Mouse (Mus musculus): ENCODE results near the gene Zfp94. TPM values are rescaled to one million over a fixed set of nuclear protein-coding genes. Genes with fewer than 3 reads are reported as not detected.
A peak's percentile ranks its signal among the peaks of the same experiment; 100 is the strongest.
"Not testable (repeated sequence)": the region's sequence is repeated elsewhere in the genome, so short reads cannot be mapped to it uniquely, and the experiment has no call there.

Gene Zfp94
- polyA plus RNA-seq, 1 experiment, result 9.0 TPM

- Histone ChIP-seq H3K4me3 (replicated peaks; ENCODE audit: extremely low read depth, low read depth, low read length) (no peak overlapping the region), H3K4me1 (ENCODE audit: control insufficient read depth, insufficient read depth, low read length) (no peaks in the 10 kb centered on the region)
- TF ChIP-seq CTCF (IDR thresholded peaks at IDR 0.05; ENCODE audit: insufficient read depth, low read length), result no peak
- no peak for TF ChIP-seq POLR2A (IDR thresholded peaks at IDR 0.05; ENCODE audit: borderline replicate concordance, extremely low read depth, low read depth, low read length)
- DNase-seq, result no peak
- 85% methylated on average over 4 of the region's 4 CpGs for WGBS
These were observed 29.6 kb downstream of the Zfp94 start for GRCm38 (mm10) chr7:24286916-24287315.

GRCm38 (mm10) chr7:24286090-24286489 is 30.4 kb downstream of the Zfp94 start:
- Histone ChIP-seq H3K4me1 (ENCODE audit: control insufficient read depth, insufficient read depth, low read length) (no peaks in the 10 kb centered on the region), H3K4me3 (replicated peaks; ENCODE audit: extremely low read depth, low read depth, low read length) (no peak overlapping the region)
- WGBS, result 44% methylated on average over 4 of the region's 4 CpGs
- no peak for TF ChIP-seq POLR2A (IDR thresholded peaks at IDR 0.05; ENCODE audit: borderline replicate concordance, extremely low read depth, low read depth, low read length)
- TF ChIP-seq CTCF (IDR thresholded peaks at IDR 0.05; ENCODE audit: insufficient read depth, low read length), result no peak
- no peak for DNase-seq

GRCm38 (mm10) chr7:24280858-24281145 is 35.7 kb downstream of the Zfp94 start:
- Histone ChIP-seq H3K4me3 (replicated peaks; ENCODE audit: extremely low read depth, low read depth, low read length) (no peak overlapping the region), H3K4me1 (ENCODE audit: control insufficient read depth, insufficient read depth, low read length) (no peaks in the 10 kb centered on the region)
- TF ChIP-seq POLR2A (IDR thresholded peaks at IDR 0.05; ENCODE audit: borderline replicate concordance, extremely low read depth, low read depth, low read length), result no peak
- TF ChIP-seq CTCF (IDR thresholded peaks at IDR 0.05; ENCODE audit: insufficient read depth, low read length), result no peak
- 60% methylated on average over 4 of the region's 4 CpGs for WGBS
- DNase-seq, result no peak

GRCm38 (mm10) chr7:24280031-24280857 is 36.2 kb downstream of the Zfp94 start:
- no peak for DNase-seq
- TF ChIP-seq CTCF (IDR thresholded peaks at IDR 0.05; ENCODE audit: insufficient read depth, low read length) (no peak), POLR2A (IDR thresholded peaks at IDR 0.05; ENCODE audit: borderline replicate concordance, extremely low read depth, low read depth, low read length) (no peak)
- 55% methylated on average over 10 of the region's 10 CpGs for WGBS
- Histone ChIP-seq H3K4me1 (ENCODE audit: control insufficient read depth, insufficient read depth, low read length) (no peaks in the 10 kb centered on the region), H3K4me3 (replicated peaks; ENCODE audit: extremely low read depth, low read depth, low read length) (no peak overlapping the region)

- H3K4me1 ChIP-seq (ENCODE audit: control insufficient read depth, insufficient read depth, low read length); H3K4me3 ChIP-seq (replicated peaks; ENCODE audit: extremely low read depth, low read depth, low read length); DNase-seq: not testable (repeated sequence)
- 90% methylated on average over 3 of the region's 3 CpGs for WGBS
These were observed 37.7 kb downstream of the Zfp94 start for GRCm38 (mm10) chr7:24278771-24279170.

- no peak for DNase-seq
- 88% methylated on average over 4 of the region's 4 CpGs for WGBS
- Histone ChIP-seq H3K4me1 (ENCODE audit: control insufficient read depth, insufficient read depth, low read length) (no peaks in the 10 kb centered on the region), H3K4me3 (replicated peaks; ENCODE audit: extremely low read depth, low read depth, low read length) (no peak overlapping the region)
- TF ChIP-seq CTCF (IDR thresholded peaks at IDR 0.05; ENCODE audit: insufficient read depth, low read length) (no peak), POLR2A (IDR thresholded peaks at IDR 0.05; ENCODE audit: borderline replicate concordance, extremely low read depth, low read depth, low read length) (no peak)
These were observed 42.0 kb downstream of the Zfp94 start for GRCm38 (mm10) chr7:24274456-24274855.

GRCm38 (mm10) chr7:24271191-24271590 is 45.3 kb downstream of the Zfp94 start:
- TF ChIP-seq CTCF (IDR thresholded peaks at IDR 0.05; ENCODE audit: insufficient read depth, low read length) (no peak), POLR2A (IDR thresholded peaks at IDR 0.05; ENCODE audit: borderline replicate concordance, extremely low read depth, low read depth, low read length) (no peak)
- DNase-seq, result no peak
- no peaks in the 10 kb centered on the region for H3K4me1 ChIP-seq (ENCODE audit: control insufficient read depth, insufficient read depth, low read length)
- no peak overlapping the region for H3K4me3 ChIP-seq (replicated peaks; ENCODE audit: extremely low read depth, low read depth, low read length)
- 98% methylated on average over 6 of the region's 6 CpGs for WGBS

GRCm38 (mm10) chr7:24270288-24270672 is 46.2 kb downstream of the Zfp94 start, which contains the start of gene Zfp93:
Zfp93 (plus strand) TSS chr7:24270420.
- H3K4me3 ChIP-seq (replicated peaks; ENCODE audit: extremely low read depth, low read depth, low read length), result peak within 1 kb of the TSS; percentile 69
- WGBS, result under 1% methylated on average over 12 of the region's 12 CpGs
- no peaks in the 10 kb centered on the region for H3K4me1 ChIP-seq (ENCODE audit: control insufficient read depth, insufficient read depth, low read length)
- TF ChIP-seq POLR2A (IDR thresholded peaks at IDR 0.05; ENCODE audit: borderline replicate concordance, extremely low read depth, low read depth, low read length), result peak; percentile 82; the same call in 1 of the 2 replicates
- TF ChIP-seq CTCF (IDR thresholded peaks at IDR 0.05; ENCODE audit: insufficient read depth, low read length), result no peak
- peak; percentile 69 for DNase-seq

- Histone ChIP-seq H3K4me3 (replicated peaks; ENCODE audit: extremely low read depth, low read depth, low read length) (peak overlapping the region; percentile 69), H3K4me1 (ENCODE audit: control insufficient read depth, insufficient read depth, low read length) (no peaks in the 10 kb centered on the region)
- DNase-seq, result no peak
- TF ChIP-seq POLR2A (IDR thresholded peaks at IDR 0.05; ENCODE audit: borderline replicate concordance, extremely low read depth, low read depth, low read length), result no peak
- no peak for TF ChIP-seq CTCF (IDR thresholded peaks at IDR 0.05; ENCODE audit: insufficient read depth, low read length)
- WGBS, result 33% methylated on average over 7 of the region's 7 CpGs
These were observed 46.7 kb downstream of the Zfp94 start for GRCm38 (mm10) chr7:24269667-24270287.

GRCm38 (mm10) chr7:24269256-24269655 is 47.2 kb downstream of the Zfp94 start:
- no peak for DNase-seq
- WGBS, result 77% methylated on average over 3 of the region's 3 CpGs
- H3K4me3 ChIP-seq (replicated peaks; ENCODE audit: extremely low read depth, low read depth, low read length), result no peak overlapping the region

More at GRCm38 (mm10) chr7:24269256-24269655, 47.2 kb downstream of the Zfp94 start:
- TF ChIP-seq POLR2A (IDR thresholded peaks at IDR 0.05; ENCODE audit: borderline replicate concordance, extremely low read depth, low read depth, low read length), result no peak
- no peak for TF ChIP-seq CTCF (IDR thresholded peaks at IDR 0.05; ENCODE audit: insufficient read depth, low read length)
- H3K4me1 ChIP-seq (ENCODE audit: control insufficient read depth, insufficient read depth, low read length), result no peaks in the 10 kb centered on the region
